Mouse (Mus musculus): ENCODE measurements around the gene Mrps31. TPM values are rescaled to one million over a fixed set of nuclear protein-coding genes. Genes with fewer than 3 reads are reported as not detected.

Mrps31 gene
- polyA plus RNA-seq (2015; fragmentation: Illumina TruSeq; extraction: RNeasy Lipid Tissue Mini Kit (QIAGEN cat#74804); ENCODE audit: insufficient read depth, low read depth, low replicate concordance) = 3.2 TPM

DNA sequence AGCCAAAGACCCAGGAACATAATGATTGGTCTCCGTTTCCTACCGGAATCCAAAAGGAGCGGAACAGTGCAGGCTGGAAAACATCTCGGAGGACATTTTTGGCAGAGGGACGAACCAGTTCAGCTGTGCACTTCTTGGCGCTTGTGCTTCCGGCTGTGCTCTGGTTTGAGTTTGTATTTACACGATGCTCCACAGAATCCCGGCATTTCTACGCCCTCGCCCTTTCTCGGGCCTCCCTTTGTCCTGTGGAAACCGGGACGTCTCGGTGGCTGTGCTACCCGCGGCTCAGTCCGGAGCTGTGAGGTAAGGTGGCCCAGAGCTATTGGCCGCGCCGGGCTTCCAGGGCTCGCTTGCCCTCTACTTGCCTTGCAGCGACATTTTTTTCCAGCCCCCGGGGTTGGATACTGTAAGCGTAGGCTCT, at the start of gene Mrps31:
Gene Mrps31, plus strand, starts transcription at position 80 of the 421 bp plus-strand sequence.

DNA sequence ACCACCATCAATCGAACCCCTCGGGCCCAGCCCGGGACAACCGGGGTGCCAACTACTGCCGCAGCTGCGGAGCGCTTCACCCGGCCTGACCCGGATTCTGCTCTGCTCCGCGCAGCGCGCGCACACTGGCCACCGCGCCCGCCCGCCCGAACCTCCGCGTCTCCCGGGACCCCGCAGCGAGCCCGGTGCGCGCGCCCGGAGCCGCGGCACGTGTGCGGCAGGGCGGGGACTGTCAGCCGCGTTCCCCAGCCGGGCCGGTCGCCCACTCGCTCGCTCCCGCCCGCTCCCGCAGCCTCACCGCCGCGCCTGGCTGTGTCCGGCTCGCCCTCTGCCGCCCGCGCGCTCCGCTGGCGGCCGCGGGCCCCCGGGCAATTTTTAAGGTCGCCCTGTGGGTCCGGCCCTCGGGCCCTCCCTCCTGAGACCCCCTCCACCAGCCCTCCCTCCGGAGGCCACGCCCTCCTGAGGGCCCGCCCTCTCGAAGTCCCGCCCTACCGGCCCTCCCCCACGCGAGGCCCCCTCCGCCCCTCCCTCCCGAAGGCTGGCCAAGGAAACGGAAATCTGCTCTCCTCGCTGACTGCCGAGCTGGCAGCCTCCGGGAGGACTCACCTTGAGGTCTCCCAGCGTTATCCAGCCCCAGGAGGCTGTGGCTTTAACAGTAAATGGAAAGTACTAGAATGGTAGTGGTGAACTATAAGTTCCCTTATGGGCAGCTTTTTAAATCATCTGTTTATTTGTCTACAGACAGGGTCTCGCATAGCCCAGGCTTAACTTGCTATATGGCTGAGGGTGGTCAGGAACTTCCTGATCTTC, 12.8 kb upstream of the Mrps31 start, which contains the start of gene Slc25a15:
Gene Slc25a15, minus strand, starts transcription at position 456 of the 810 bp plus-strand sequence.

Other genes starting within 250 kb of the Mrps31 start
- gene Nek3, start 244.9 kb upstream of the Mrps31 start, polyA plus RNA-seq (2015; fragmentation: Illumina TruSeq; extraction: RNeasy Lipid Tissue Mini Kit (QIAGEN cat#74804); ENCODE audit: insufficient read depth, low read depth, low replicate concordance) = 2.4 TPM
- gene Ckap2, start 225.5 kb upstream of the Mrps31 start, polyA plus RNA-seq (2015; fragmentation: Illumina TruSeq; extraction: RNeasy Lipid Tissue Mini Kit (QIAGEN cat#74804); ENCODE audit: insufficient read depth, low read depth, low replicate concordance) = not detected
- 10.0 TPM for gene Vps36, start 218.6 kb upstream of the Mrps31 start, polyA plus RNA-seq (2015; fragmentation: Illumina TruSeq; extraction: RNeasy Lipid Tissue Mini Kit (QIAGEN cat#74804); ENCODE audit: insufficient read depth, low read depth, low replicate concordance)
- 2.5 TPM for gene Thsd1, start 184.0 kb upstream of the Mrps31 start, polyA plus RNA-seq (2015; fragmentation: Illumina TruSeq; extraction: RNeasy Lipid Tissue Mini Kit (QIAGEN cat#74804); ENCODE audit: insufficient read depth, low read depth, low replicate concordance)
- not detected for gene Tpte, start 127.9 kb upstream of the Mrps31 start, polyA plus RNA-seq (2015; fragmentation: Illumina TruSeq; extraction: RNeasy Lipid Tissue Mini Kit (QIAGEN cat#74804); ENCODE audit: insufficient read depth, low read depth, low replicate concordance)
- gene Slc25a15, start 12.8 kb upstream of the Mrps31 start, polyA plus RNA-seq (2015; fragmentation: Illumina TruSeq; extraction: RNeasy Lipid Tissue Mini Kit (QIAGEN cat#74804); ENCODE audit: insufficient read depth, low read depth, low replicate concordance) = 3.0 TPM